Mouse (Mus musculus) brain, embryonic 14.5 days (tissue): ENCODE measurements at regions not wholly inside any gene's neighbourhood (a gene's known extent, or its start where the extent isn't known, plus 50 kb on each side); places are given as distances from the start of the nearest gene placed in this dataset.
A peak's percentile ranks its signal among the peaks of the same experiment; 100 is the strongest.

Experiments used
- DNase-seq: peaks from one replicate; pipeline ENCODE4 v3.0.0-alpha.2; 2011; ENCODE audit warnings: low read depth
- CTCF ChIP-seq: fragments of 200-500 bp; IDR thresholded peaks from 2 replicates; pipeline ENCODE4 v1.5.1; 2012; ENCODE audit warnings: inconsistent platforms, mild to moderate bottlenecking, moderate library complexity, borderline replicate concordance; ENCODE audit not compliant: insufficient read depth, insufficient read length; ENCODE audit errors: extremely low read depth
- POLR2A ChIP-seq: fragments of 200-500 bp; IDR thresholded peaks from 2 replicates; pipeline ENCODE4 v1.6.1; 2012; ENCODE audit warnings: mild to moderate bottlenecking, inconsistent platforms, borderline replicate concordance; ENCODE audit not compliant: poor library complexity, insufficient read depth, insufficient read length, severe bottlenecking; ENCODE audit errors: extremely low read depth

DNA sequence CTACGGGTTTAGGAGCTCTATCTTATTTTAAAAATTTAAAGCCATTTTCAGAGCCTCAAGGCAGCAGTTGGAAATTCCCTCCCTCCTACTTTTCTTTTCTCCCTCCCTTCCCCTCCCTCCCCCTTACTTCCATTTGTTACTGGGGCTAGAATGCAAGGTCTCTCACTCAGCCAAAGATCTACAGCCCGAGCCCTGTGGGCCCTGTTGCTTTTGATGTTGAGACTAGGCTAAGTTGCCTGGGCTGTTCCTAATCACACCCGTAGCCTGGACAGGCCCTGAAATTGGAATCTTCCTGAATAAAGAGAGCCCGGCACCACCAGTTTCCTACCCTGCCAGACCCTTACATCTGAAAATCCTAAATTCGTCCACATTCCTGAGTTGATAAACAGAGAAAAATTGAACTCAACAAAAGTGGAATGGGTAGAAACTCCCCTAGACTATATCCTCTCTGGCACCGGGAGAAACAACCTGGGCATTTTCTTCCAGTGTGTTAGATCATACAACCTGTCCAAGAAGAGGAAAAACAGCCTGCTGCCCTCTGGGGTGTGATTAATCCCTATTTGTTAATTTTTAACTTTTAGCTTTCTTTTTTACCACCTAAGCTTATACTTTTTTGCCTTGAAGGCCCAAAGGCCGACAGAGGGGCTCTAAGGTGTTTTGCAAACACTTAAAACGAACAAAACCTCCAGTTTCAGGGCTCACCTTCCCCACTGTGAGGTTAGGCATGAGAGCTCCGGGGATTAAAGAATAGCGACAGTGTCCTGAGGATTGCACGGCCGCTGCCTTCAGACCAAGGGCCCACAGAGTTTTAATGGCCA lies 98.7 kb upstream of the Stx16 start:
- no peak for TF ChIP-seq POLR2A
- TF ChIP-seq CTCF, result no peak

GRCm38 (mm10) chr2:173978138-173978765 lies 97.9 kb upstream of the Stx16 start:
- no peak for TF ChIP-seq CTCF
- no peak for TF ChIP-seq POLR2A
- no peak for DNase-seq

More for the DNA sequence above, 98.7 kb upstream of the Stx16 start:
- DNase-seq, result no peak

- no peak for DNase-seq
- TF ChIP-seq POLR2A, result no peak
- TF ChIP-seq CTCF, result no peak
Observed at GRCm38 (mm10) chr2:173981036-173981435, 95.1 kb upstream of the Stx16 start.

- no peak for DNase-seq
- TF ChIP-seq CTCF (no peak), POLR2A (no peak)
Observed at GRCm38 (mm10) chr2:173987516-173987915, 88.6 kb upstream of the Stx16 start.

DNA sequence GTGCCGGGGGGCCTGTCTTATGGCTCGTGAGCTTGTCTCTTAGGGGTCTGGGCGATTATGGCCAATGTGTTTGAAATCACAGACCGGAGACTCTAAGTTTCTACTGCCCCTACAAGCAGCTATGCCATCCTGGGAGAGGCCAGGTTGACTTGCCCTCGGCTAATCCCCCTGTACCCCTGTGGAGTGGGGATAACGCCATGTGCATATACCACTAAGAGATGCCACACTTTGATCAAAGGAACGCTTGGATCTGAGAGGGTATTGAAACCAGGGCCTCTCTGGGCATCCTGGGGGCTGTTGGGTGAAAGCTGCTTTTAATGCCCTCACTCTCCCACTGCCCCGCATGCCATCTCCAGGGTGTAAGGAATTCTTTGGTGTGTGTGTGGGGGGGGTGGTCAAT lies 88.2 kb upstream of the Stx16 start:
- no peak for DNase-seq
- TF ChIP-seq POLR2A (no peak), CTCF (no peak)

- no peak for TF ChIP-seq CTCF
- no peak for TF ChIP-seq POLR2A
- peak; percentile 40 for DNase-seq
Observed at GRCm38 (mm10) chr2:173988641-173989336, 87.3 kb upstream of the Stx16 start.

DNA sequence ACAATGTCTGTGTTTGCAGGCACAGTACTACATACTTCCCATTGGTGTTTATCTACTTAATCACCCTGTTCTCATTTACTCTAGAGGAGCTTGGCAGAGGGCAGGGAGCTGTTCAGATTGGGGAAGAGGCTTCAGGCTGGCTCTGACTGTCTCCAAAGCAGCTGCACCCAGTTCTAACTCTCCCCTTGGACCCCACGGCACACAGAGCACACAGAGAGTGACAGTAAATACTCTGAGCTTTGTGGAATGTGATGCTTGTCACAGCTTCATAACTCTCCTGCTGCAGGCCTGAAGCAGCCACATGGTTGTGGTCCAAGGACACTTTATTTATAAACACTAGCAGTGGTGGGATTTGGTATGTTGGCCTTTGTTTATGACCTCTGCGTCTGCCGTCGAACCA lies 85.4 kb upstream of the Stx16 start:
- DNase-seq, result no peak
- TF ChIP-seq CTCF (no peak), POLR2A (no peak)

DNA sequence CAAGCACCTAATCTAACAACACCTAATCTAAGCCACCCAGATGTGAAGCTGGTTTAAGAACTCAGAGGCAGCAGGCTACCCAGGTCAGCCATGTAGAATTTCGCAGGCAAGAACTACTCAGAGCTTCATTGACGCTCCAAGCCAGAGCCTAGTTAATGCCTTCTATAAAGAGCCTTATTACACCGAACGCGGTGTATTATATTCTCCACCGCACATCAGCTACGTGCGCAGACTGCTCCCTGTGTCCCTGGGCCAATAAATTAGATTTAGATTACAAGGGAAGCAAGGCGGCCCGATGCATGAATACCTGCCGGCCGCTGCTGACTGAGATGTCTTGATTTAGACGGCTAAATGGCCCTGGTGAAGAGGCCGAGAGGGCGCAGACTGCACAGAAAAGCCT lies 84.7 kb upstream of the Stx16 start:
- peak; percentile 33 for DNase-seq

GRCm38 (mm10) chr2:173992041-173992440 lies 84.1 kb upstream of the Stx16 start:
- TF ChIP-seq CTCF (no peak), POLR2A (no peak)
- DNase-seq, result peak; percentile 61

More for the DNA sequence above, 84.7 kb upstream of the Stx16 start:
- no peak for TF ChIP-seq CTCF
- TF ChIP-seq POLR2A, result no peak

DNA sequence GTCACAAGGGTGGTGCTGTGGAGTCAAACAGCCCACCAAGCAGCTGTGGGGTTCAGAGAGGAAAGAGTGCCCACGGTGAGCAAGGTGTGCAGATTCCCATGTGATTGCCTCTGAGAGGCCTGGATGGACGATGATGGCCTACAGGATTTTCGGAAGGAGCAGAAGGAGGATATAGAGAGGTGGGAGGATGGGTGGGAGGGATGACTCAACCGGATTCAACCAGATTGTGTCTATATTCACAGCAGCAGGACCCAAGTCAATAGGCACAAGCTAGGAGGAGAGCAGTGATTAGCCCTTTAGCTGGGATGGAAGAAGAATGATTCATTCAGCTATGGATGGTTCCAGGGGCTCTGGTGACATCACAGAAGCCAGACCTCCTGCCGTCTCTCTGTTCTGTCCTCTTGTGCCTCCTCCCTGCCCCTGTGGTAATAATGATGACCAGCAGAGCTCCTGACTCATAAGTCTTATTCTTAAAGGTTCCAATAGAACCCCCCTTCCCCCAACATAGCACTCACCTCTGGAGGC lies 82.6 kb upstream of the Stx16 start:
- DNase-seq, result no peak
- TF ChIP-seq POLR2A (no peak), CTCF (no peak)

DNA sequence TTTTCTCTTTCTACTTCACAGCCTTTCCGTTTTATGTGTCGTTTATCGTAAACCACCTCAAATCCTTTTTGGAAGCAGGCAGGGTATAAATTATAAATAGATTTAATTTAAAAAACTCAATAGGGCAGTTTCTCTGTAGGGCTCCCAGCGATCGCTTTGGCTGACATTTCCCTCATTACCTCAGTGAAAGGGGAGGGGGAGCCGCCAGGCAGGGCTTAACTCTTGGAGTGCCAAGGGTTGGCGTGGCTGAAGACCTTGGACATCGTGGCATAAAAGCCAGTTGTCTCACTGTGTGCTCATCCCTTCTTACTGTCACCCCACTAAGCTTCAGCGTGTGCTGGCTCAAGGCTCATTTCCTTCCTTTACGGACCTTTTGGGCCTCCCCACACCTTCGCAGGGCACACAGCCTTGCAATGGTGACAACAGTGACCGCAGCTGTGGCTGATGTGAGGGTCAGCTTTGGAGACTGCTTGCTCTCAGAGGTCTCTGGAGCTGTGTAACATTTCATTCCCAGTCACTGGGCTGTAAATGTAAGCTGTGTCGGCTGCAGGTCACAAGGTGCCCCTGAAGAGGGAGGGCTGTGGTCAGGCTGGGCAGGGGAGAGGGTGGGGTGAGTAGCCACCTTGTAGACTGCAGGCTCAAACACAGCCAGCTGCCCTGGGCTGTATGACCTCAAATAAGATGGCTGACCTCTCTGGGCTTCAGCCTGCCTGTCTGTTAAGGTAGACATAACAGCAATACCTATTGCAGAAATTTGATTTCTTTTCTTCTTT lies 81.6 kb upstream of the Stx16 start:
- TF ChIP-seq POLR2A (no peak), CTCF (no peak)
- DNase-seq, result peak; percentile 69

- TF ChIP-seq CTCF, result no peak
- TF ChIP-seq POLR2A, result no peak
Observed at GRCm38 (mm10) chr2:174004666-174005065, 71.4 kb upstream of the Stx16 start.

More at GRCm38 (mm10) chr2:174004666-174005065, 71.4 kb upstream of the Stx16 start:
- DNase-seq, result no peak
